Mouse (Mus musculus) left cerebral cortex, adult 18-20 months (tissue): Measurements from ENCODE around the gene Tnfaip8l1. TPM values are rescaled to one million over a fixed set of nuclear protein-coding genes. Genes with fewer than 3 reads are reported as not detected.

ENCODE experiments used
- DNase-seq, 2 experiments: peaks; one replicate each; pipeline ENCODE4 v3.0.0; 2021 to 2022; ENCODE audit warnings: low spot score in 2 of 2, mixed read lengths in 1 of 2
- total RNA-seq, 2 experiments: library from RNA; stranded (reverse); gene quantifications; 2 replicates each; pipeline ENCODE4 v1.2.3; 2021

Gene Tnfaip8l1
- total RNA-seq, 2 experiments from 2014 or later = 6.8 to 7.9 TPM

GRCm38 (mm10) chr17:56137839-56138613 is 24.3 kb upstream of the Tnfaip8l1 start:
- DNase-seq = no peak

DNA sequence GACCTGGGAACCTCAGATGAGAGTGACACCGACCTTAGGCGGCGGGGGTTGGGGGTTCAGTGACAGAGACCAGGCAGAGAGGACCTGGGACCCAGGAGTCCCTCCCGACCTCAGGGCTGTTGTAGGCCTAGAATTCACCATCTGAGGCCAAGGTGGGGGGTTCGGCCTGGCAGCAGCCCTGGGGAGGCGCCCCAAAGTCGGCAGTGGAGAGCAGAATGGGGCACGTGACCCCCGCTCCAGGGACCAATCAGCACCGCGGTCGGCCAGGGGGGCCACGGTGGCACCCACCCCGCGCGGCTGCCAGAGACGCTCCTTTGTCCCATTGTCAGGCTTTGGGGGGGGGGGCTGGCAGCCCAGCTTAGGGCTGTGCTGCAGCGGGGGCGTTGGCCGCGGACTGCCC is 22.9 kb upstream of the Tnfaip8l1 start:
- no peak for DNase-seq

DNA sequence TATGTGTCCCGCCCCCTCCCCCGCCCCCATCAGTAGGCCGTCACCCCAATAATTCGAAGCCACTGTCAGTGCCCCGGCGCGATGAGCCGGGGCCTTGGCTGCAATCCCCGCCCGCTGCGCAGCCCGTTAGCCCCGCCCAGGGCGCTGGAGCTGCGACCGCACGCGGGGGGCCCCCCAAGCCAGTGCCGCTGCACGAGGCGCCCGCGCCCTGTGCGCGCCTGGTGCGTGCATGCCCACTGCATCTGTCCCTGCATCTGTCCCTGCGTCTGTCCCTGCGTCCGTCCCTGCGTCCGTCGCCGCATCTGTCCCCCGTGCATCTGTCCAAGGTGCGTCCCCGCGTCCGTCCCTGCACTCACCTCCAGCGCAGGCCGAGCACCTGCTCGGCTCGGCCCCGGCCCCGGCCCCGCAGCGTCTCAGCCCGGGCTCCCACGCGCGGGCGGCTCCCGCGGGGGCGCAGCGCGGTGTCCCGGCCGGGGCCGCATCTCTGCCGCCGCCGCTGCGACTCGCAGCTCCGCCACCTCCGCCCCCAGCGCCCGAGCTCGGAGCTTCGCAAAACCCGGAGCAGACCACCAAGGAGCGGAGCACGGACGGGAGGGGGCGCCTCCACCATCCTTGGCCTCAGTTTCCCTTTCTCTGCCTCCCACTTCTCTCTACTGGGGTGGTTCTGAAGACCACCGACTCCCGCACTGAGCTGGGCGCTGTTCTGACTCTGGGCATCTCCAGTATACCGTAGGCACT is 22.2 kb upstream of the Tnfaip8l1 start, which contains the start of gene Sema6b:
TSS of gene Sema6b (minus strand) at position 486 of the 738 bp plus-strand sequence.
- peak; percentile 88 to 91 for DNase-seq

- peak; percentile 73 to 77 for DNase-seq
These were observed 20.3 kb upstream of the Tnfaip8l1 start for GRCm38 (mm10) chr17:56141702-56142605.

DNA sequence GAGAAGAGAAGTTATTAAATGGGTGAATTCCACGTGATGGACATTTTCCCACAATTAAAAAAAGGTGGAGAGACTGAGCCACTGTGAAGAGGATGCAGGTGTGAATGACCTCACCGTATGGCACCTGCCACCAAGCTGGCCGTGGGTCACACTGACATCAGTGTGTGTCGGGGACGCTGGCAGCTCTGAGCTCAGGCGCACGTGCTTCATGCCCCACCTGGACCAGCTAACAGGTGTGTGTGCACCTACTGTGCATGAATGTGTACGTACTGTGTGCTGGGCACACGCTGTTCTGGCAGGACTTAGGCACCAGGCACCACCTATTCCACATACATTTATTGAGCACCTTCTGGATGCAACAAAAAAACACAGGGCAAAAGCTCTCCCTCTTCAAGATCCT is 17.7 kb upstream of the Tnfaip8l1 start:
- DNase-seq = no peak

- no peak for DNase-seq
These were observed 16.1 kb upstream of the Tnfaip8l1 start for GRCm38 (mm10) chr17:56146131-56146530.

DNA sequence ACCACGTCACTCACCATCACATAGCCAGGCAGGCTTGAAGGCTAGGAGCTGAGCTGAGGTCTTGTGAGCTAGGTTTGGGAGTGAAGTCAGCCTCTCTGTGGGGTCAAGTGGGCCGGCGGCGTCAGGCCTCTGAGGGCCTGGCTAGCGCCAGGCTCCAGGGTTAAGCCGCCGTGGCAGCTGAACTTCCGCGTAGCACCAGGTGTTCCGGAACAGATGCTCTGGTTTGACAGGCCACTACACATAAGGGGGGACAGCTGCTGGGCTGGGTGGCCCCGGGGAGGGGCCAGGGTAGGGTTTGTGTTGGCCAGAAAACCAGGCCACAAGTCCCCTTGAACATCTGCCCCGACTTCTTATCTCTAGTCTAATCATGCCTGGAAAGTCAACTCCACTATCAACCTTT is 14.9 kb upstream of the Tnfaip8l1 start:
- DNase-seq = no peak

GRCm38 (mm10) chr17:56148280-56148679 is 14.0 kb upstream of the Tnfaip8l1 start:
- no peak for DNase-seq

DNA sequence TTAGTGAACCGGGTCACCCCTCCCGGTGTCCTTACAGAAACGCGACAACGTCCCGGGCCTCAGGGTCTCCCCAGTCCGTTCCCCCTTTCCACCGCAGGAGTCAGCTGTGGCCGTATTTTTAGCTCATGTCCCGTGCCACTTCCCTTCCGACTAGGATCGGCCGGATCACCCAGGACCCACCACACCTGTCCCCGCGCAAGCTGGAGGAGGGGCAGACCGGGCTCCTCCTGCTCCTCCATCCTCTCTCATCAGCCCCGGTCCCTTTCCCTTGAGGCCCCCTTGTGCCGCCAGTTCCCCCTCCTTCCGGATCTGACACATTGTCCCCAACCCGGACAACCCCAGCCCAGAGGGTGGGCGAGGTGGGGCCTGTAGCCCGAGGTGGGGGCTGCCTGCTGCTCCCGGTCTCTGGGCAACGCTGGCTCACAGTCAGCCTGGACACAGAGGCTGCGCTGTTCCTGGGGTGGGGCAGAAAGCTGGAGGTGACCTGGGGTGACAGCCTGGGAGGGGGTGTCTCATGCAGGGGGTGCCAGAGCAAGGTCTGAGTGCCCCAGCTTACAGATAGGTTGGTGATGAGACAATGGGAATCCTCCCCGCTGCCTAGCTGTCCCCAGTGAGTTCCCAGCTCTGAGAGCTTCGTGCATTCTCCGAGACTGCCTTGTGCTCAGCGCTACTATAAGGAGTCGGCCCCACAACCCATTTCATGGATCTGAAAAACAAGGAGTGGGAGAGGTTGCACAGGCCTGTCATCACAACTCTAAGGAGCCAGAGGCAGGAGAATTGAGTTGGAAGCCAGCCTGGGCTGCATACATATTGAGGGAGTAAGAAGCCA is 13.3 kb upstream of the Tnfaip8l1 start:
- DNase-seq = no peak

DNA sequence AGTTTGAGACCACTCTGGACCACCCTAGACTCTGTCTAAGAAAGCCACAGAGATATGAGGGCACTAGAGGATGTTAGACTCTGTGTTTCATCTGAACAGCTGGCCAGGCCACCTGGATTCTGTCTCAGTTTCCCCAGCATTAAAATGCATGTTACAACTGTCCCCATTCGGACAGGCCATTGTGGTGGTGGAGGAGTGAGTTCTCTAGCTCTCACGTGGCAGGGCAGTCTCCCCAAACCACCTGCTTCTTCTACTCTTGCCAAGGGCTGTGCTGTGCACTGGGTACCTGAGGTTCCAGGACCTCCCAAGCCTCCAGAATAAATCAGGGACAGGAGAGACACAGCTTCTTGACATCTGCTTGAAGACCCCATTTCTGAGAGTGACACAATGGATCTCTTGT is 12.4 kb upstream of the Tnfaip8l1 start:
- DNase-seq = no peak

DNA sequence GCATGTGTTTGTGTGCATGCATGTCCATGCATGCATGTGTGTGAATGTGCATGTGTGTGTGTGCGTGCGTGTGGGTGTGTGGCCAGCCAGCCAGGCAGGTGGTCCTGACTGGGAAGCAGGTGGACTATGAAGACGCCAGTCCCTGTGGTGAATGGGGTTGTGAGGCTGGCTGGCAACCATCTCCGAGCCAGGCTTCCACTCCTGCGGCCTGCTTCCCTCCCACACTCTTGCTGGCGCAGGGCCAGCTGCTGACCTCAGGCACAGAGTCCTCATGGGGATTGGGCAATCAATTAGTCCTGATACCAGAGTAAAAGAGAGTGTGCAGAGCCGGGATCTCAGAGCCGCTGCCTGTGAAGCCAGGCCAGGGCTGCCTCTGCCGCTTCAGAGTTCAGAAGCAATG is 8.6 kb upstream of the Tnfaip8l1 start:
- DNase-seq = no peak

GRCm38 (mm10) chr17:56159729-56160128 is 2.5 kb upstream of the Tnfaip8l1 start:
- peak; percentile 54 to 65 for DNase-seq

DNA sequence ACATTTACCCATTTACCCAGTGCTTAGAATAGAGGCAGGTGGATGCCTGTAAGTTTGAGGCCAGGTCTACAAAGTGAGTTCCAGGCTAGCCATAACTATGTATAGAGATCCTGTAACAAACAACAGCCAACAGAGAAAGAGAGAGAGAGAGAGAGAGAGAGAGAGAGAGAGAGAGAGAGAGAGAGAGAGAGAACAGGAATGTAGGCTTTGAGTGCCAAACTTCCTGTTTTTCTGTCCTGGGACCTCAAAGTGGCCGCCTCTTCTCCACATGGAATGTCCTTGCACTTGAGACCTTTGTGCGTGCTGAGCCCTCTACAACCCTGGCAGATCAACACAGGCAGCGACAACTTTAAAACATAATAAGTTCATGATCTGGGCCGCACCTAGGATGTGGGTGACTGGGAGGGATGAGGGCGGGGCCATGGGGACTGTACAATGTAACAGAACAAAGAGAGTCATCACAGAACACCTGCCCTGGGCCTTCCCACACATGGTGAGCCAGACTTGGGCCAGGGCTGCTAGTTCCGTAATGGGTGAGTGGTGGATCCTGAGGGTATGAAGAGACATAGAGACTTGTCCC is 1.3 kb downstream of the Tnfaip8l1 start:
- no peak for DNase-seq

DNA sequence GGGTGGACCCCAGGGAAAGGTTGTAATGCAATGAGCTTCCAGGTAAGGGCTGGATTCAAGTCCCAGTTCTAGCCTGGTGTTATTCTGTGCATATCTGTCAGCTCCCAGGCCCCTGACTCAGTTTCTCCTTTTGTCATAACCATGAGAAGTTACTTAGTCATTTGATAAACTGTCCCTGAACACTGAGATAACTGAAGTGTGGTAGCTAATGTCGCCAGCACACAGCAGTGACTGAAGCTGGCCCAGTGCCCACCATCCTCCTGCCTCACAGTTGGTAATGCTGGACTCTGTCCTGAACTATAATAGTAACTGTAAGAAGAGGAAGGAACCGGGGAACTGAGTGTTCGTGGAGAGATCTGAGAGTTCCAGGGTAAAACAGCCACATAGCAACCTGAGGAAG is 2.2 kb downstream of the Tnfaip8l1 start:
- DNase-seq = no peak

- DNase-seq = no peak
These were observed 3.4 kb downstream of the Tnfaip8l1 start for GRCm38 (mm10) chr17:56165671-56166070.

- no peak for DNase-seq
These were observed 7.6 kb downstream of the Tnfaip8l1 start for GRCm38 (mm10) chr17:56169830-56170229.

- no peak for DNase-seq
These were observed 8.4 kb downstream of the Tnfaip8l1 start for GRCm38 (mm10) chr17:56170636-56171035.

DNA sequence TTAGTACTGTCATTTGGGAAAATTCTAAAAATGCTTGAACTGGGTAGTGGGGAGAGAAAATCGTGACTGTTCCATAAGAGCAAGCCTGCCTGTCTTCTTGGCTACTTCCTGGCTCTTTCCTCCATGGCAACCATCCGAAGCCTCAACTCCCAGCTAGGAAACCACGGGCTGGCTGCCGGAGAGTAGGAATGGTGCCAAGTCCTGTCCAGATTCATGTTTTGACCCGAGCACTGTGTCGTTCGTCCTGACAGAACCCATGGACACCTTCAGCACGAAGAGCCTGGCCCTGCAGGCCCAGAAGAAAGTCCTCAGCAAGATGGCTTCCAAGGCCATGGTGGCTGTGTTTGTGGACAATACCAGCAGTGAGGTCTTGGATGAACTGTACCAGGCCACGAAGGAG is 9.2 kb downstream of the Tnfaip8l1 start:
- no peak for DNase-seq

GRCm38 (mm10) chr17:56171881-56172280 is 9.6 kb downstream of the Tnfaip8l1 start:
- DNase-seq = no peak

GRCm38 (mm10) chr17:56173401-56174046 is 11.2 kb downstream of the Tnfaip8l1 start:
- DNase-seq = no peak
